Mouse (Mus musculus) testis, adult 2 months (tissue): ENCODE data around the gene Atp9a.

Source experiments
- CTCF ChIP-seq: fragments of 200-500 bp; IDR thresholded peaks from 2 replicates; pipeline ENCODE4 v1.5.1; 2012; ENCODE audit warnings: low read depth, mild to moderate bottlenecking, inconsistent platforms, low read length, moderate library complexity; ENCODE audit not compliant: control insufficient read depth, insufficient read depth, insufficient replicate concordance
- POLR2A ChIP-seq: fragments of 200-500 bp; IDR thresholded peaks from 2 replicates; pipeline ENCODE4 v1.6.1; 2012; ENCODE audit warnings: low read depth, mild to moderate bottlenecking, inconsistent platforms, low read length, moderate library complexity; ENCODE audit not compliant: control insufficient read depth

GRCm38 (mm10) chr2:168763785-168764184, 21.6 kb upstream of the Atp9a start:
- TF ChIP-seq CTCF (no peak), POLR2A (no peak)
